Mouse (Mus musculus): ENCODE data around the gene Smco4. TPM values are rescaled to one million over a fixed set of nuclear protein-coding genes. Genes with fewer than 3 reads are reported as not detected.

Gene Smco4
- 11.6 TPM for total RNA-seq (2023)

DNA sequence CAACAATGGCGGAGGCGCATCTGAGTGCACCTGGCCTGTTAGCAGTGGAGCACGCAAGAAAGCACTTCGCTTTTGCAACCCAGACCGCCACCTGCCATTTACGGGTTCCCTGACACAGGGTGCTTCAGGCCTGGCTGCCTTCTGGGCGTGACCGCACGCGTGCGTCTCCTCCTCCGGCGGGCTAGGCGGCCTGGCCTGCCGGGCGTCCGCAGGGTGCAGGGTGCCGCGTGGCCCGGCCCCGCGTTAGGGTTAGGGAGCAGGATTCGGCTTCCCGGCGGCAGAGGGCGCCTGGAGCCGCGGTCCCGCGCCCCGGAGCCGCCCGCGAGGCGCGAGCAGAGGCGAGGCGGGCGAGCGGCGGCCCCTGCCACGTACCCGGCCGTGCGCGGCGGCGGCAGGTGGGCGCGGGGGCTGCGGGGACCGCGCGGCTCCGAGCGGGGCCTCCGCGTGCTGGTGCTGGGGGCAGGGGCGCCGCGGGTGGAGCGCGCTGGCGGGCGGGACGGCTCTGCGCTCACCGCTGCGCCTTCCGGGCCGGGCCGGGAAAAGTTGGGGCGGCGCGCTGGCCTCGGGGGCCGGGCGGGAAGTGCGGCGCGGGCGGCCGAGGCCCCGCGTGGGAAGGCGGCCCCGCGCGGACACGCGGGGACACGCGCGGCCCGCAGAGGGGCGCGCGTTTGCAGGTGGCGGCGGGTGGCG is at the start of gene Smco4:
Gene Smco4, plus strand, starts transcription at position 198 of the 690 bp plus-strand sequence.

Other genes starting within 250 kb of the Smco4 start
- gene Med17, start 213.5 kb upstream of the Smco4 start, total RNA-seq (2023) = 56.5 TPM
- 288 TPM for gene Taf1d, start 187.2 kb upstream of the Smco4 start, total RNA-seq (2023)
- gene 4931406C07Rik, start 187.0 kb upstream of the Smco4 start, total RNA-seq (2023) = 3.2 TPM
- 45.1 TPM for gene Cep295, start 135.6 kb upstream of the Smco4 start, total RNA-seq (2023)
- not detected for gene Deup1, start 134.5 kb downstream of the Smco4 start, total RNA-seq (2023)
- 16.3 TPM for gene Slc36a4, start 216.3 kb downstream of the Smco4 start, total RNA-seq (2023)